Mouse (Mus musculus) forebrain, embryonic 13.5 days (tissue): Measurements from ENCODE around the gene Cda. TPM values are rescaled to one million over a fixed set of nuclear protein-coding genes. Genes with fewer than 3 reads are reported as not detected.

Source experiments
- ATAC-seq: fragments of 200-750 bp; cut with Nextera tagmentation; 2 replicates; pipeline ENCODE4 v1.8.0; 2017
- H3K27ac ChIP-seq: fragments of 300-500 bp; sonication (generic); 2 replicates; pipeline ENCODE4 v1.5.1; 2015; ENCODE audit warnings: inconsistent platforms, mild to moderate bottlenecking, moderate library complexity
- H3K27me3 ChIP-seq: fragments of 300-500 bp; sonication (generic); 2 replicates; pipeline ENCODE4 v1.6.1; 2015; ENCODE audit warnings: mild to moderate bottlenecking, inconsistent platforms
- H3K36me3 ChIP-seq: fragments of 300-500 bp; sonication (generic); 2 replicates; pipeline ENCODE4 v1.6.1; 2015; ENCODE audit warnings: mild to moderate bottlenecking, inconsistent platforms; ENCODE audit not compliant: poor library complexity, severe bottlenecking
- H3K4me1 ChIP-seq: fragments of 300-500 bp; sonication (generic); 2 replicates; pipeline ENCODE4 v1.6.1; 2015; ENCODE audit warnings: inconsistent platforms
- H3K4me2 ChIP-seq: fragments of 300-500 bp; sonication (generic); 2 replicates; pipeline ENCODE4 v1.6.1; 2015; ENCODE audit warnings: inconsistent platforms, mild to moderate bottlenecking, moderate library complexity
- H3K4me3 ChIP-seq: fragments of 300-500 bp; sonication (generic); 2 replicates; pipeline ENCODE4 v1.5.1; 2015; ENCODE audit warnings: mild to moderate bottlenecking, inconsistent platforms
- H3K9ac ChIP-seq: fragments of 300-500 bp; sonication (generic); 2 replicates; pipeline ENCODE4 v1.6.1; 2015; ENCODE audit warnings: mild to moderate bottlenecking, inconsistent platforms
- H3K9me3 ChIP-seq: fragments of 300-500 bp; sonication (generic); replicated peaks from 2 replicates; pipeline ENCODE4 v1.6.1; 2016; ENCODE audit warnings: inconsistent platforms
- WGBS: fragments of 180-500 bp; shearing (Covaris S2); methylation state at CpG from one replicate; pipeline ENCODE4 v1.1.7; 2015; 5-methylcytosine and 5-hydroxymethylcytosine counted together
- polyA plus RNA-seq: library from polyadenylated mRNA; unstranded; fragments of >200 nt; fragmentation: Nextera tagmentation; extraction: Ambion mirVana; gene quantifications from 2 replicates; pipeline ENCODE4 v1.2.1, GENCODE M21; 2015

The Cda gene
- polyA plus RNA-seq, 1 experiment from 2014 or later = 2.2 TPM

DNA sequence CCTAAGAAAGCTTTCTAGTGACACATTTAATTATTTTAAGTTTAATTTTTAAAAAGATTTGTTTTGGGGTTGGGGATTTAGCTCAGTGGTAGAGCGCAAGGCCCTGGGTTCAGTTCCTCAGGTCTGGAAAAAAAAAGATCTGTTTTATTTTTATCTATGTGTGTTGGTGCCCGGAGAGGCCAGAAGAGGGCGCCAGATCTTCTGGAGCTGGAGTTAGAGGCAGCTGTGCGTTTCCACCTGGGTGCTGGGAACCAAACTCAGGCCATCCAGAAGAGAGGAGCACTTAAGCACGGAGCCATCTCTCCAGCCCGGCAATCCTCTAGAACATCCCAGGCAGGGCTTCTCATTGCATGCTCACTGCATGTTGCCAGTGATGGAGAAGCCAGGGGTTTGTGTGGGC, 51.4 kb downstream of the Cda start:
- Histone ChIP-seq H3K9ac (no peak overlapping the region), H3K9me3 (no peaks in the 10 kb centered on the region; the same call in 1 of the 2 replicates), H3K4me1 (no peaks in the 10 kb centered on the region), H3K36me3 (peaks cover 70% of the 10 kb centered on the region), H3K4me3 (no peak overlapping the region), H3K27ac (no peak overlapping the region), H3K27me3 (no peaks in the 10 kb centered on the region), H3K4me2 (no peak overlapping the region)
- no peak for ATAC-seq
- WGBS = 88% methylated on average over 6 of the region's 6 CpGs

DNA sequence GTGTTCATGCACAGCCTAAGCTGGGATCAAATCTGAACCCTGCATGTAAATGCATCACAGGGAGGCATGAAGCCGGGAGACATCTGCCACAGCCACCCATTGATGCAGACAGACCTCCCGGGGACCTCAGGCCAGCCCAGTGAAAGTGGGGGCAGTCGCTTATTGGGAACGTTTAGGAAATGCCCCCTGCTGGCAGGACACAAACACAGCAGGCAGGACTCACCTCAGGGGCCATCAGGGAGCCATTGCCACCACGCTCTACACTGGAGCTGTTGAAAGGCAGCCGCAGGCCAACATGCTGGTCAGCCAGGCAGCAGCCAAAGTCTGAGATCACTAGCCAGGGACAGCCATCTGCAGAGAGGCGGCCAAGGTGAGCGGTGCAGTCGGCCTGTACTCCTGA, 52.0 kb downstream of the Cda start:
- H3K27me3 ChIP-seq = no peaks in the 10 kb centered on the region
- no peak for ATAC-seq
- H3K9ac ChIP-seq = no peak overlapping the region
- no peak overlapping the region for H3K4me3 ChIP-seq
- H3K36me3 ChIP-seq = peaks cover 76% of the 10 kb centered on the region
- 70% methylated on average over 9 of the region's 9 CpGs for WGBS
- H3K27ac ChIP-seq = no peak overlapping the region
- H3K9me3 ChIP-seq = no peaks in the 10 kb centered on the region; the same call in 1 of the 2 replicates
- H3K4me1 ChIP-seq = no peaks in the 10 kb centered on the region
- H3K4me2 ChIP-seq = no peak overlapping the region

- no peaks in the 10 kb centered on the region; the same call in 1 of the 2 replicates for H3K9me3 ChIP-seq
- 97% methylated on average over 4 of the region's 4 CpGs for WGBS
- H3K27ac ChIP-seq = no peak overlapping the region; the same call in 1 of the 2 replicates
- H3K4me3 ChIP-seq = no peak overlapping the region
- H3K4me2 ChIP-seq = no peak overlapping the region
- H3K9ac ChIP-seq = no peak overlapping the region
- ATAC-seq = no peak
- H3K4me1 ChIP-seq = no peaks in the 10 kb centered on the region
- H3K27me3 ChIP-seq = no peaks in the 10 kb centered on the region
- peaks cover 92% of the 10 kb centered on the region for H3K36me3 ChIP-seq
Measured at GRCm38 (mm10) chr4:138313795-138314194, 54.0 kb downstream of the Cda start.

DNA sequence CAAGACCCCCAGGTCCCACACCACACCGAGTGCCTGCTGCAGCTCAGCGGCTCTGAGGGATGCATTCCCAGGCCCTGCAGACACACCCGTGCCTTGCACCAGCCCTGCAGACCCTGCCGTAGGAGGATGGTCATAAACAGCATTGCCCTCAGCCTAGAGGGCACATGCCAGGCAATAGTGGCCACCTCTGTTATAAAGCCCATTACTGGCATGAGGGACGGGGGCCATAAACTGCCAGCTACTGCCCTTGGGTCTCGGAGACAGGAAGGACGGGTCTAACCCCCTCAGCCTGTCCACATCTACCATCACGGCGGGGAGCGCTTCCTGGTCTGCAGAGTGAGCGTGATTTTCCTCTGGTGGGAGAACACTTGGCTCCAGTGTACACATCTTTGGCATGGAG, 54.8 kb downstream of the Cda start:
- H3K9ac ChIP-seq = no peak overlapping the region
- no peak for ATAC-seq
- 95% methylated on average over 11 of the region's 11 CpGs for WGBS
- H3K36me3 ChIP-seq = peaks cover 99% of the 10 kb centered on the region
- H3K4me2 ChIP-seq = no peak overlapping the region
- no peak overlapping the region for H3K27ac ChIP-seq
- no peak overlapping the region for H3K4me3 ChIP-seq
- H3K27me3 ChIP-seq = no peaks in the 10 kb centered on the region
- H3K9me3 ChIP-seq = no peaks in the 10 kb centered on the region; the same call in 1 of the 2 replicates
- H3K4me1 ChIP-seq = 0 out of 2 replicates have a peak, but pooled peaks cover under 1% of the 10 kb centered on the region

DNA sequence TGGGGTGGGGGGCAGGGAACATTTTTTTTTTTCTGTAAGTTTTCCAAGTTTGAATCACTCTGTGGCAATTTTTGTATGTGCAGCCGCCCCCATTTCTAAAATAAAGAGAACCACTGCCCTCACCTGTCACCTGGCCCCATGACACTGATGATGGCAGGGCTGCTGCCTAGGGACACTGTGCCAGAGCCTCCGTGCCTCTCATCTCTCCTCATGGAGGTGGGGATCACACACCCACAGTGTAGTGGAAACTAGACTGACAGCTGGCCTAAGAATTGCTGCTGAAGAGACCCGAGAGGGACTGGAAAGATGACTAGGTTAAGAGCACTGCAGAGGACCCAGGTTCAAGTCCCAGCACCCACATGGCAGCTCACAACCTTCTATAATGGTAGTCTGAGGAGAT, 55.7 kb downstream of the Cda start:
- Histone ChIP-seq H3K9me3 (no peaks in the 10 kb centered on the region; the same call in 1 of the 2 replicates), H3K27ac (no peak overlapping the region), H3K4me1 (peaks cover 10% of the 10 kb centered on the region), H3K27me3 (no peaks in the 10 kb centered on the region), H3K4me2 (no peak overlapping the region), H3K9ac (no peak overlapping the region), H3K4me3 (no peak overlapping the region), H3K36me3 (peaks cover 99% of the 10 kb centered on the region)
- no peak for ATAC-seq
- WGBS = 96% methylated on average over 3 of the region's 3 CpGs

DNA sequence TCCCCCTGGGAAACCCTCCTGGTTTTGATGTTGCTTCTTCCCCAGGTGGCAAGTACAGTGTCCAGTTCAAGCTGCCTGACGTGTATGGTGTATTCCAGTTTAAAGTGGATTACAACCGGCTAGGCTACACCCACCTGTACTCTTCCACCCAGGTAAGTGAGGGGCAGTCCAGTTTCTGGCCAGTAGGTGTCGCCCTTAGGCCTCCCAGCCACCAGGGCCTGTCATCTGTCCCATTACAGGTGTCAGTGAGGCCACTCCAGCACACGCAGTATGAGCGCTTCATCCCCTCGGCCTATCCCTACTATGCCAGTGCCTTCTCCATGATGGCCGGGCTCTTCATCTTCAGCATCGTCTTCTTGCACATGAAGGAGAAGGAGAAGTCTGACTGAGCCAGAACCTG, 56.2 kb downstream of the Cda start:
- peaks cover 99% of the 10 kb centered on the region for H3K36me3 ChIP-seq
- H3K27me3 ChIP-seq = no peaks in the 10 kb centered on the region
- H3K9me3 ChIP-seq = no peaks in the 10 kb centered on the region; the same call in 1 of the 2 replicates
- no peak overlapping the region for H3K4me3 ChIP-seq
- H3K9ac ChIP-seq = no peak overlapping the region
- peak; percentile 65; the same call in 1 of the 2 replicates for ATAC-seq
- no peak overlapping the region for H3K4me2 ChIP-seq
- H3K27ac ChIP-seq = no peak overlapping the region
- WGBS = 69% methylated on average over 8 of the region's 8 CpGs
- peaks cover 15% of the 10 kb centered on the region for H3K4me1 ChIP-seq

DNA sequence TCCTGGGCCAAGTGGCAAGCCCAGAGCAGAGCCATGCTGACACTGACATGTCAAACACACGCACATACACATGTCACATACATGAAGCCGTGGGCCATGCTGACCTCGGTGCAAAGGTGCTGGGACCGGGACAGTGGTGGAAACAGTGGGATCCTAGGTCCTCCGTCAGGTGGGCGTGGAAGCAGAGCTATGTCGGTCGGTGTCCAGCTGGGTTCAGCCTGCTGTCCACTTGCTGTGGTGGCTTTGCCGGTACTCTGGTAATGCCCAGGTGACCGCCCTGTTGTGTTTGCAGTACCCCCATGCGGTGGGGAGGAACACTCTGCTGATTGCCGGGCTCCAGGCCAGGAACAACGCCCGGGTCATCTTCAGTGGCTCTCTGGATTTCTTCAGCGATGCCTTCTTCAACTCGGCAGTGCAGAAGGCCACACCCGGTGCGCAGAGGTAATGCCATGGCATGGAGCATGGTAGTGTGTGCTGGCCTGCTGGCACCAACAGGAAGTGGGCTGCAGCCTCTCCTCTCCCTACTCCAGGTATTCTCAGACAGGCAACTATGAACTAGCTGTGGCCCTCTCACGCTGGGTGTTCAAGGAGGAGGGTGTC, 57.4 kb downstream of the Cda start:
- no peak for ATAC-seq
- Histone ChIP-seq H3K4me1 (peaks cover 26% of the 10 kb centered on the region), H3K4me3 (no peak overlapping the region), H3K27ac (no peak overlapping the region), H3K36me3 (peaks cover 89% of the 10 kb centered on the region), H3K9ac (no peak overlapping the region), H3K4me2 (no peak overlapping the region), H3K27me3 (no peaks in the 10 kb centered on the region), H3K9me3 (no peaks in the 10 kb centered on the region)
- WGBS = 96% methylated on average over 19 of the region's 19 CpGs

- ATAC-seq = no peak
- Histone ChIP-seq H3K4me2 (no peak overlapping the region), H3K4me3 (no peak overlapping the region), H3K36me3 (peaks cover 62% of the 10 kb centered on the region), H3K27ac (no peak overlapping the region), H3K4me1 (peaks cover 38% of the 10 kb centered on the region), H3K9ac (no peak overlapping the region), H3K9me3 (no peaks in the 10 kb centered on the region), H3K27me3 (no peaks in the 10 kb centered on the region)
- WGBS = 89% methylated on average over 12 of the region's 12 CpGs
Measured at GRCm38 (mm10) chr4:138307739-138308138, 60.1 kb downstream of the Cda start.

DNA sequence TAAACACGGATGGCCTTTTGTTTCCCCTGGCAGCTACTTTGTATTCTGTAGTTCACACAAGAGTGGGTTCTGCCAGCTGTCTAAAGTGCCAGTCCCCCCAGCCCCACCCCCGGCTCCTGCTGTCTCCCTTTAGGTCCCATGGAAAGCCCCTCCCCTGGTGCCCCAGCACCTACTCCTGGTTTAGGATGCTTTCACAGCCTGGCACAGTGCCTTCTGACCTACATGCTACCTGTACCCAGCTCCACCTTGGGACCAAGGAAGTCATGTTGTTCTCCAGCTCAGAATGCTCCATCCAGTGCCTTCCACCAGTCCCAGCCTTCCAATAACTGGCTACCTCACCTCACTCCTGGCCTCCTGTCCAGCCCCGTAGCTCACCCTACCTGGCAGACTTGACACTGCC, 60.8 kb downstream of the Cda start:
- WGBS = 80% methylated on average over 3 of the region's 3 CpGs
- Histone ChIP-seq H3K9me3 (no peaks in the 10 kb centered on the region), H3K9ac (no peak overlapping the region), H3K36me3 (peaks cover 55% of the 10 kb centered on the region), H3K4me2 (no peak overlapping the region), H3K4me3 (no peak overlapping the region), H3K27me3 (no peaks in the 10 kb centered on the region), H3K27ac (no peak overlapping the region), H3K4me1 (peaks cover 38% of the 10 kb centered on the region)
- ATAC-seq = no peak

DNA sequence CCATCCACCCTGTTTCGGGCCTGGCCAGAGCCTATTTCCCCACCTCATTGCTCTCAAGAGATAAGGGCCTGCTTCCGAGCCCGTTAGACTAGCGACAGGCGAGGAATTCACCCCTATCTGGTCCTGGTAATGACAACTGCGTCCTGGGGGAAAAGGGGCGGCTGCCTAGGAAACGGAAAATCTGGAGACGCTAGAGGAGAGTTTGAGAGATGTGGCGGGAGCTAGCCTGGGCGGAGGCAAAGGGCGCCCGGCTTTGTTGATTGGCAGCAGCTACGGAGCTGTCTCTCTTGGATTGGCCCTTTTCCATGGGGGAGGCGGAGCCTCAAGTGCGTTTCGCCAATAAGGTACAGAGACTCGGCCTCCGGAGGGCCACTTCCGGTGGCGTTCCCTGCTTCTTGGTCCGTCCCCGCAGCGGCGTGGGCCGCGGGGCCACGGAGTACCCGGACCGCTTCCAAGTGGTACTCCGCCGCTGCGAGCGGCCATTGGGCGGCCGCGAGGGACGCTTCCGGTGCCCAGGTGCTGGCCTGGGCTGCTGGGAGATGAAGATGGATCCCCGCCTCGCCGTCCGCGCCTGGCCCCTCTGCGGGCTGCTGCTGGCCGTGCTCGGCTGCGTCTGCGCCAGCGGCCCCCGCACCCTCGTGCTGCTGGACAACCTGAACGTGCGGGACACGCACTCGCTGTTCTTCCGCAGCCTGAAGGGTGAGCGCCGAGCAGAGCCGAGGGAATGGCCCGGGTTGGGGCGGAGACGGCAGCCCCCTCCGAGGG, 63.3 kb downstream of the Cda start, which contains the start of gene Ddost:
Gene Ddost (plus strand): TSS at position 391 of the 765 bp plus-strand sequence.
- peaks cover 30% of the 10 kb centered on the region for H3K36me3 ChIP-seq
- peak within 1 kb of the TSS; percentile 79 for H3K4me2 ChIP-seq
- under 1% methylated on average over 61 of the region's 64 CpGs for WGBS
- H3K9me3 ChIP-seq = no peaks in the 10 kb centered on the region
- H3K9ac ChIP-seq = peak within 1 kb of the TSS; percentile 94
- H3K27ac ChIP-seq = peak within 1 kb of the TSS; percentile 73
- no peaks in the 10 kb centered on the region for H3K27me3 ChIP-seq
- peak within 1 kb of the TSS; percentile 97 for H3K4me3 ChIP-seq
- ATAC-seq = peak; percentile 98
- H3K4me1 ChIP-seq = peaks cover 38% of the 10 kb centered on the region

DNA sequence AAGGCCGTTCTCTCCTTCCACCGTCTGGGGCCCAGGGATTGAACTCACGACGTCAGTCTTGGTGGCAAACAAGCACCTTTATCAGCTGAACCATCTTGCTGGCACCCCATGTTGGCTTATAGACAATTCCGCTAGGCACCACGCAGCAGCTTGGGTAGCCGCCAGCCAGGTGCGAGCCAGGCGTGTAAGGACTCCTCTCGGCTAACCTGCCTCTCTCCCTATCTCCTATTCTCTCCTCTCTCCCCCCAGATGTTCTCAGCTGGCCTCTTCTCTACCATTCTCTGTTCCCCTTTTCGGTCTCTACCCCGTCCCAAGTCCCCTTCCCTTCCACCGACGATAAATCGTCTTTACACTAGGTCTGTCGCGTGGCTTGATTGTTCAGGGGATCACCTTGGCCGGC, 64.0 kb downstream of the Cda start:
- peaks cover 38% of the 10 kb centered on the region for H3K4me1 ChIP-seq
- peaks cover 22% of the 10 kb centered on the region for H3K36me3 ChIP-seq
- peak overlapping the region; percentile 65 for H3K27ac ChIP-seq
- no peak for ATAC-seq
- no peaks in the 10 kb centered on the region for H3K9me3 ChIP-seq
- peak overlapping the region; percentile 79 for H3K4me2 ChIP-seq
- no peaks in the 10 kb centered on the region for H3K27me3 ChIP-seq
- peak overlapping the region; percentile 97 for H3K4me3 ChIP-seq
- 12% methylated on average over 18 of the region's 18 CpGs for WGBS
- H3K9ac ChIP-seq = peak overlapping the region; percentile 66

DNA sequence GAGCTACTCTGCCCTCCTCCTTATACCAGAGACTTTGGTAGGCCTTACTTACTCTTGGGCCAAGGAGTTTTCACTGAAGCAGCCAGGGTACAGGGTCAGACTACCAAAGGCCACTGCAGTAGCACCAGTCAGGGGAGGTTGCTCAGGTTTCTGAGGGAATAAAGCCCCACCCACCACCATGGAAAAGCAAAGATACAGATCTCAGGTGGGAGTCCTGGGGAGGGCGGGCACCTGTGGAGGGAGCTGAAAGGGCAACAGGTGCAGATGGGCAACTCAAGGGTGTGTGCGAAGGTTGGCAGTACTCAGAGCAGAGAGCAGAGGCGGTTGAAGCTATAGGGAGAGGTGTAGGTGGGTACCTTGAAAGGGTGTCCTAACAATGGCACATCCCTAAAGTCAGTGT, 64.8 kb downstream of the Cda start:
- no peak overlapping the region for H3K27ac ChIP-seq
- no peak overlapping the region for H3K9ac ChIP-seq
- H3K27me3 ChIP-seq = no peaks in the 10 kb centered on the region
- no peak for ATAC-seq
- peak overlapping the region; percentile 79; the same call in 1 of the 2 replicates for H3K4me2 ChIP-seq
- no peaks in the 10 kb centered on the region for H3K9me3 ChIP-seq
- peaks cover 15% of the 10 kb centered on the region for H3K36me3 ChIP-seq
- WGBS = 92% methylated on average over 3 of the region's 3 CpGs
- no peak overlapping the region for H3K4me3 ChIP-seq
- H3K4me1 ChIP-seq = peaks cover 37% of the 10 kb centered on the region
